Mouse (Mus musculus) embryonic facial prominence, embryonic 13.5 days (tissue): Measurements from ENCODE around the gene Hdgfl1. TPM values are rescaled to one million over a fixed set of nuclear protein-coding genes. Genes with fewer than 3 reads are reported as not detected.

Experiments used
- ATAC-seq: fragments of 200-750 bp; cut with Nextera tagmentation; 2 replicates; pipeline ENCODE4 v1.8.0; 2017; ENCODE audit warnings: low read depth; ENCODE audit not compliant: insufficient number of reproducible peaks, insufficient read depth, low FRiP score, low TSS enrichment
- H3K27ac ChIP-seq: fragments of 300-500 bp; sonication (generic); 2 replicates; pipeline ENCODE4 v1.5.1; 2015; ENCODE audit warnings: moderate library complexity, mild to moderate bottlenecking, inconsistent platforms
- H3K27me3 ChIP-seq: fragments of 300-500 bp; sonication (generic); 2 replicates; pipeline ENCODE4 v1.6.1; 2015; ENCODE audit warnings: mild to moderate bottlenecking, inconsistent platforms
- H3K36me3 ChIP-seq: fragments of 300-500 bp; sonication (generic); 2 replicates; pipeline ENCODE4 v1.6.1; 2015; ENCODE audit warnings: mild to moderate bottlenecking, inconsistent platforms
- H3K4me1 ChIP-seq: fragments of 300-500 bp; sonication (generic); 2 replicates; pipeline ENCODE4 v1.6.1; 2015; ENCODE audit warnings: inconsistent platforms
- H3K4me2 ChIP-seq: fragments of 300-500 bp; sonication (generic); 2 replicates; pipeline ENCODE4 v1.6.1; 2015; ENCODE audit warnings: moderate library complexity, mild to moderate bottlenecking, inconsistent platforms
- H3K4me3 ChIP-seq: fragments of 300-500 bp; sonication (generic); 2 replicates; pipeline ENCODE4 v1.5.1; 2015; ENCODE audit warnings: mild to moderate bottlenecking, inconsistent platforms
- H3K9ac ChIP-seq: fragments of 300-500 bp; sonication (generic); 2 replicates; pipeline ENCODE4 v1.6.1; 2015; ENCODE audit warnings: mild to moderate bottlenecking, inconsistent platforms
- H3K9me3 ChIP-seq: fragments of 300-500 bp; sonication (generic); 2 replicates; pipeline ENCODE4 v1.6.1; 2016; ENCODE audit warnings: inconsistent platforms
- WGBS: fragments of 180-500 bp; shearing (Covaris S2); methylation state at CpG from one replicate; pipeline ENCODE4 v1.1.7; 2015; ENCODE audit warnings: mixed read lengths; 5-methylcytosine and 5-hydroxymethylcytosine counted together
- polyA plus RNA-seq: library from polyadenylated mRNA; unstranded; fragments of >200 nt; fragmentation: Nextera tagmentation; extraction: Ambion mirVana; gene quantifications from 2 replicates; pipeline ENCODE4 v1.2.1, GENCODE M21; 2015

Hdgfl1 gene
- polyA plus RNA-seq, 1 experiment from 2014 or later: not detected

GRCm38 (mm10) chr13:26721333-26721732 lies 48.6 kb downstream of the Hdgfl1 start:
- 58% methylated on average over 6 of the region's 6 CpGs for WGBS
- no peak overlapping the region for H3K4me2 ChIP-seq
- H3K4me3 ChIP-seq: no peak overlapping the region
- H3K36me3 ChIP-seq: no peaks in the 10 kb centered on the region
- no peak overlapping the region for H3K27ac ChIP-seq
- no peaks in the 10 kb centered on the region for H3K27me3 ChIP-seq
- H3K9ac ChIP-seq: no peak overlapping the region
- no peaks in the 10 kb centered on the region for H3K9me3 ChIP-seq
- ATAC-seq: no peak
- H3K4me1 ChIP-seq: no peaks in the 10 kb centered on the region

GRCm38 (mm10) chr13:26720917-26721316 lies 49.0 kb downstream of the Hdgfl1 start:
- ATAC-seq: no peak
- H3K9ac ChIP-seq: no peak overlapping the region
- no peaks in the 10 kb centered on the region for H3K36me3 ChIP-seq
- WGBS: 78% methylated on average over 1 of the region's 1 CpGs
- no peak overlapping the region for H3K27ac ChIP-seq
- no peaks in the 10 kb centered on the region for H3K27me3 ChIP-seq
- no peaks in the 10 kb centered on the region for H3K4me1 ChIP-seq
- H3K9me3 ChIP-seq: no peaks in the 10 kb centered on the region
- no peak overlapping the region for H3K4me3 ChIP-seq
- no peak overlapping the region for H3K4me2 ChIP-seq

- Histone ChIP-seq H3K4me2 (no peak overlapping the region), H3K9me3 (no peaks in the 10 kb centered on the region), H3K4me1 (peaks cover 5% of the 10 kb centered on the region; the same call in 1 of the 2 replicates), H3K9ac (no peak overlapping the region), H3K27me3 (no peaks in the 10 kb centered on the region), H3K36me3 (no peaks in the 10 kb centered on the region), H3K27ac (no peak overlapping the region), H3K4me3 (no peak overlapping the region)
- 70% methylated on average over 5 of the region's 5 CpGs for WGBS
- ATAC-seq: no peak
Measured at GRCm38 (mm10) chr13:26719146-26719715, 50.7 kb downstream of the Hdgfl1 start.
